Mouse (Mus musculus) embryonic facial prominence, embryonic 14.5 days (tissue): ENCODE measurements around the gene Tmem125. TPM values are rescaled to one million over a fixed set of nuclear protein-coding genes. Genes with fewer than 3 reads are reported as not detected.

Experiments
- ATAC-seq: fragments of 200-750 bp; cut with Nextera tagmentation; 2 replicates; pipeline ENCODE4 v1.8.0; 2017; ENCODE audit warnings: low read depth, moderate number of reproducible peaks, moderate TSS enrichment
- DNase-seq: peaks from one replicate; pipeline ENCODE4 v3.0.0-alpha.2; 2015; ENCODE audit warnings: low spot score
- H3K27ac ChIP-seq: fragments of 300-500 bp; sonication (generic); replicated peaks from 2 replicates; pipeline ENCODE4 v1.5.1; 2014; ENCODE audit warnings: low read depth, mild to moderate bottlenecking, low read length, moderate library complexity
- H3K27me3 ChIP-seq: fragments of 300-500 bp; sonication (generic); replicated peaks from 2 replicates; pipeline ENCODE4 v1.6.1; 2014; ENCODE audit warnings: low read length; ENCODE audit not compliant: control insufficient read depth, insufficient read depth
- H3K36me3 ChIP-seq: fragments of 300-500 bp; sonication (generic); 2 replicates; pipeline ENCODE4 v1.6.1; 2014; ENCODE audit warnings: low read length, mixed read lengths; ENCODE audit not compliant: control insufficient read depth, insufficient read depth
- H3K4me1 ChIP-seq: fragments of 300-500 bp; sonication (generic); 2 replicates; pipeline ENCODE4 v1.6.1; 2014; ENCODE audit warnings: antibody characterized with exemption, low read length; ENCODE audit not compliant: control insufficient read depth, insufficient read depth
- H3K4me2 ChIP-seq: fragments of 300-500 bp; sonication (generic); 2 replicates; pipeline ENCODE4 v1.6.1; 2014; ENCODE audit warnings: low read depth, mild to moderate bottlenecking, low read length, moderate library complexity, mixed read lengths
- H3K4me3 ChIP-seq: fragments of 300-500 bp; sonication (generic); 2 replicates; pipeline ENCODE4 v1.5.1; 2014; ENCODE audit warnings: low read depth, mild to moderate bottlenecking, low read length
- H3K9ac ChIP-seq: fragments of 300-500 bp; sonication (generic); 2 replicates; pipeline ENCODE4 v1.6.1; 2014; ENCODE audit warnings: low read depth, mild to moderate bottlenecking, low read length, moderate library complexity, mixed read lengths
- H3K9me3 ChIP-seq: fragments of 300-500 bp; sonication (generic); 2 replicates; pipeline ENCODE4 v1.6.1; 2016; ENCODE audit warnings: low read length; ENCODE audit not compliant: control insufficient read depth
- WGBS: fragments of 180-500 bp; shearing (Covaris S2); extraction: QIAGEN DNeasy Blood & Tissue Kit; methylation state at CpG from one replicate; pipeline ENCODE4 v1.1.7; 2014; 5-methylcytosine and 5-hydroxymethylcytosine counted together
- polyA plus RNA-seq: library from polyadenylated mRNA; unstranded; fragments of >200 nt; fragmentation: Nextera tagmentation; extraction: Ambion mirVana; gene quantifications from 2 replicates; pipeline ENCODE4 v1.2.1, GENCODE M21; 2014

Tmem125 gene
- polyA plus RNA-seq, 1 experiment from 2014 or later: 5.8 TPM

GRCm38 (mm10) chr4:118532663-118533062 is 11.2 kb downstream of the Tmem125 start:
- Histone ChIP-seq H3K4me3 (no peak overlapping the region), H3K4me1 (no peaks in the 10 kb centered on the region), H3K36me3 (no peaks in the 10 kb centered on the region), H3K4me2 (no peak overlapping the region), H3K27ac (no peak overlapping the region), H3K27me3 (no peaks in the 10 kb centered on the region), H3K9ac (no peak overlapping the region), H3K9me3 (no peaks in the 10 kb centered on the region)
- DNase-seq (no peak), ATAC-seq (no peak)
- 77% methylated on average over 5 of the region's 5 CpGs for WGBS

- H3K27me3 ChIP-seq: no peaks in the 10 kb centered on the region
- H3K27ac ChIP-seq: no peak overlapping the region
- ATAC-seq (no peak), DNase-seq (no peak)
- peaks cover 4% of the 10 kb centered on the region; the same call in 1 of the 2 replicates for H3K4me1 ChIP-seq
- 80% methylated on average over 6 of the region's 6 CpGs for WGBS
- peak overlapping the region; percentile 35; the same call in 1 of the 2 replicates for H3K4me2 ChIP-seq
- H3K36me3 ChIP-seq: no peaks in the 10 kb centered on the region
- no peak overlapping the region for H3K4me3 ChIP-seq
- H3K9me3 ChIP-seq: no peaks in the 10 kb centered on the region
- no peak overlapping the region for H3K9ac ChIP-seq
Measured at GRCm38 (mm10) chr4:118527720-118528119, 16.1 kb downstream of the Tmem125 start.

- Histone ChIP-seq H3K27ac (no peak overlapping the region), H3K27me3 (no peaks in the 10 kb centered on the region), H3K4me1 (peaks cover 4% of the 10 kb centered on the region; the same call in 1 of the 2 replicates), H3K4me2 (peak overlapping the region; percentile 35), H3K9ac (no peak overlapping the region), H3K9me3 (no peaks in the 10 kb centered on the region), H3K4me3 (peak overlapping the region; percentile 17), H3K36me3 (no peaks in the 10 kb centered on the region)
- DNase-seq: no peak
- WGBS: 41% methylated on average over 5 of the region's 5 CpGs
- ATAC-seq: 0 out of 2 replicates have a peak, but pooled peaks have one; percentile 12
Measured at GRCm38 (mm10) chr4:118527335-118527681, 16.5 kb downstream of the Tmem125 start.

DNA sequence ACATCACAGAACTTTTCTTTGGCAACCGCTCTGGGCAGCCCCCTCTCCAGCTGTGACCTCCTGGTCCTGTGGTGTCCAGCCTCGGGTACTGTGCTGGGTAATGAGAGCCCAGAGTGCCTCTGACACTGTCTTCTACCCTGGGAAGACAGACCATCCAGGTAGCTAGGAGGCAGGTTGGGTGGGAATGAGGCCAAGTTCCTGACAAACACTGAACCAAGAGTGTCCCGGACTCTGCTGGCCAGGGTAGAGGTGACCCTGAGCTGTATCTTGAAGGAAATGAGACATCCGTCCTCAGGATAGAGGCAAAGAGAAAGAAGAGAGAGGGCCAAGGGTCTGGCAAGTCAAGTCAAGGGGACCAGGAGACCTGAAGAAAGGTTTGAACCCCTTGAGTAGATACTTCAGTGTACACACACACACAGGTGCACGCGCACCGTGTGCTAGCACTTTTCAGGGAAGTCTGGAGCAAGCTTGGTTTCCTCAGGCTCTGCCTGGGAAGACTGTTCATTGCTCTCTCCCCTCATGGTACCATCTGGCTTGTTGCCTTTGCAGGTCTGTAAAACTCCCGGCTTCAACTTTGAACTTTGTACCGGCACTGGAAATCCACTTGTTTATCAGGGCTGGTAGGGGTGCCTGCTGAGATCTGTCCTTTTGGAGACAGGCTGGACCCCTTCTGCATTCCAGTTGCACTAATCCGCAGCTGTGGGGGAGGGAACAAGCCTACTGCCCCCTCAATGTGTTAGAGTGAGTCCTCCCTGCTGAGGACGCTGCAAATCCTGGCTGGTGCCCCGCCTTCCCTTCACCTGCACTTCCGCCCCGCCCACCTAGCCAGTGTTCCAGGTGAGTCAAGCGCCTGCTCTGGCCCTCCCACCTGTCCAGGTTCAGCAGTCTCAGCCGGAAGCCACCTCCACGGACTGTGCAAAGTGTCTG is 17.2 kb downstream of the Tmem125 start, which contains the start of gene 2610528J11Rik:
Gene 2610528J11Rik (plus strand): TSS at position 592 of the 927 bp plus-strand sequence.
- Histone ChIP-seq H3K9ac (no peak within 1 kb of the TSS), H3K4me3 (peak within 1 kb of the TSS; percentile 17)
- ATAC-seq: peak; percentile 53; the same call in 1 of the 2 replicates

DNA sequence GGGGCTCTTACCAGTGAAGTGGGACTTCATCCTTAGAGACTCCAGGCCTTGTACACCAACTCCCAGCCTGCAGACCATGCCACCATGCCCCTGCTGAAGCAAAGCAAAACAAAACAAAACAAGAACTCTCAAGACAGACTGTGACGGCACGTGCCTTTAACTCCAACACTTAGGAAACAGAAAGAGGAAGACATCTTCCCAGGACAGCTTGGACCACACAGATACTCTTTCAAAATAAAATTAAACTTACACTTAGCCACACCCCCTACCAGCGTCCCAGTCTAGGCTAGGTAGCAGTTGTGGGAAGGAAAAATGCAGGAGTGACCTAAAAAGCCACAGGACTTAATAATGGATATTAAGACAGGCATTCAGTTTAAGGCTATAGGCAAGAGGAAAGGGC is 18.1 kb downstream of the Tmem125 start:
- WGBS: 82% methylated on average over 3 of the region's 3 CpGs
- H3K27ac ChIP-seq: no peak overlapping the region
- H3K4me3 ChIP-seq: no peak overlapping the region
- no peaks in the 10 kb centered on the region for H3K27me3 ChIP-seq
- DNase-seq (no peak), ATAC-seq (no peak)
- H3K9ac ChIP-seq: no peak overlapping the region
- H3K4me1 ChIP-seq: peaks cover 4% of the 10 kb centered on the region; the same call in 1 of the 2 replicates
- no peaks in the 10 kb centered on the region for H3K9me3 ChIP-seq
- no peaks in the 10 kb centered on the region for H3K36me3 ChIP-seq
- no peak overlapping the region for H3K4me2 ChIP-seq

More for the DNA sequence above, 17.2 kb downstream of the Tmem125 start, which contains the start of gene 2610528J11Rik:
- Histone ChIP-seq H3K4me2 (peak within 1 kb of the TSS; percentile 35), H3K4me1 (peaks cover 4% of the 10 kb centered on the region; the same call in 1 of the 2 replicates), H3K27me3 (no peaks in the 10 kb centered on the region), H3K36me3 (no peaks in the 10 kb centered on the region), H3K27ac (no peak within 1 kb of the TSS), H3K9me3 (no peaks in the 10 kb centered on the region)
- peak; percentile 62 for DNase-seq
- 31% methylated on average over 17 of the region's 17 CpGs for WGBS

- Histone ChIP-seq H3K4me3 (no peak overlapping the region), H3K27ac (no peak overlapping the region), H3K4me2 (no peak overlapping the region), H3K36me3 (no peaks in the 10 kb centered on the region), H3K27me3 (no peaks in the 10 kb centered on the region), H3K4me1 (peaks cover 4% of the 10 kb centered on the region; the same call in 1 of the 2 replicates), H3K9me3 (no peaks in the 10 kb centered on the region), H3K9ac (no peak overlapping the region)
- ATAC-seq (no peak), DNase-seq (no peak)
- 69% methylated on average over 7 of the region's 7 CpGs for WGBS
Measured at GRCm38 (mm10) chr4:118523976-118524375, 19.9 kb downstream of the Tmem125 start.

DNA sequence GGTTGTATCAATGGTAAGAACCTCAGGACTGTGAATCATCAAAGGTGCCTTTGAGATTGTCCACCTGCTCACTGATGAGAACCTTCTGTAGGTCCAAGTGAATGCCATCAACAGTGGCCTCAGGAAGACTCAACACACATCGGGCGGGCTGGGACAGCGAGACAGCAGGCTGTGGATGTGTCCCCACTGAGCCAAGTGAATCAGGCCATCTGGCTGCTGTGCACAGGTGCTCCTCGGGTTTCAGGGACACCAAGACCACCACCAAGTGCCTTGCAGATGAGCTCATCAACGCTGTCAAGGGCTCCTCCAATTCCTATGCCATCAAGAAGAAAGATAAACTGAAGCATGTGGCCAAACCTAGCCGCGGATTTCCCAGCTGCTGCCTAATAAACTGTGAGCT is 21.6 kb downstream of the Tmem125 start:
- 82% methylated on average over 7 of the region's 7 CpGs for whole genome bisulfite sequencing
- no peak overlapping the region for H3K9ac ChIP-seq
- ATAC-seq (no peak), DNase-seq (no peak)
- no peaks in the 10 kb centered on the region for H3K36me3 ChIP-seq
- H3K4me1 ChIP-seq: peaks cover 4% of the 10 kb centered on the region; the same call in 1 of the 2 replicates
- no peak overlapping the region for H3K27ac ChIP-seq
- no peaks in the 10 kb centered on the region for H3K27me3 ChIP-seq
- H3K4me2 ChIP-seq: no peak overlapping the region
- no peaks in the 10 kb centered on the region for H3K9me3 ChIP-seq
- no peak overlapping the region for H3K4me3 ChIP-seq

DNA sequence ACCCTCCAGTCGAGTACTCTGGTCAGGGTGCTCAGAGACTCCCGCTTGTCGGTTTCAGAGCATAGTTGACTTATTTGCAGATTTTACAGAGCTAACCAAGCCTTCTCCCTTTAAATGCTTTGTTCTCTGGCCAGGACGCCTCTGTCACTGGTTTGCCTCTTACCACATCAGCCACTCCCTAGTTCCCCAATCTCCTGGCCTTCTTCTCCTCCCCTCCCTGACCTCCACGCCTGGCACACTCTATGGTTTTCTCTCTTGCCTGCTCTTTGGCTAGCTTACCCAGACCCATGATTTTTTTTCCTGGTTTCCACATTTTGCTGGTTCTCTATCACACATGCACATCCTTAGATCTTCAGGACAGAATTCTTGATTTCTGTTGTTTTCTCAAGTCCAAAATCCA is 25.6 kb downstream of the Tmem125 start:
- no peak overlapping the region for H3K27ac ChIP-seq

More for the DNA sequence above, 25.6 kb downstream of the Tmem125 start:
- 0 out of 2 replicates have a peak, but pooled peaks cover 4% of the 10 kb centered on the region for H3K4me1 ChIP-seq
- 66% methylated on average over 5 of the region's 5 CpGs for WGBS
- H3K9me3 ChIP-seq: no peaks in the 10 kb centered on the region
- no peak overlapping the region for H3K4me3 ChIP-seq
- DNase-seq (no peak), ATAC-seq (no peak)
- H3K36me3 ChIP-seq: no peaks in the 10 kb centered on the region
- no peaks in the 10 kb centered on the region for H3K27me3 ChIP-seq
- no peak overlapping the region for H3K9ac ChIP-seq
- H3K4me2 ChIP-seq: no peak overlapping the region
